Mouse (Mus musculus): ENCODE measurements around the gene Nipal3.

DNA sequence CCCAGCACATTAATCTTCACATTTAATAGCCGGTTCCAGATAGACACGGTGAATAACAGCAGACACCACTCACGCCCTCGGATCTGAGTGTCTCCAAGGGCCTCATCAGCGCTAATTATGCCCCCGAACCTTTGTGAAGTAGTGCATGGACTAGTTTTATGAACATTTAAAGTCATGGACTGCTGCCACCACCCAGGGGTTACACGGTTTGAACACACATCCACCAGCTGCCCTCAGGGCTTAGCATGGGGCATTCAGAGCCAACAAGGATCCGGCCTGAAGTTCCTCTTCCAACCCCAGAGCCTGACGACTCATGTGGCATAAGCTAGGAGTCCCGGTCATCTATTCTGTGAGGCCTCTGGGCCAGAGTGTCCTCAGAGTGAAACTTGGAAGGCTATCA lies 9.8 kb downstream of the Nipal3 start:
- TF ChIP-seq CTCF (IDR thresholded peaks at IDR 0.05) (no peak), POLR2A (IDR thresholded peaks at IDR 0.05; ENCODE audit: insufficient read depth, low read depth, low read length) (no peak)

Data from heart, adult 2 months (tissue).